Mouse (Mus musculus) MEL (cell line): ENCODE measurements around the gene Engase. TPM values are rescaled to one million over a fixed set of nuclear protein-coding genes. Genes with fewer than 3 reads are reported as not detected.

ENCODE experiments used
- DNase-seq: peaks from one replicate; pipeline ENCODE4 v3.0.0; 2011; ENCODE audit warnings: low read depth, low spot score
- H3K27ac ChIP-seq: 2 replicates; pipeline ENCODE4 v1.5.1; 2012; ENCODE audit warnings: low read depth, mild to moderate bottlenecking, control low read depth, low read length, moderate library complexity; ENCODE audit not compliant: control insufficient read depth
- H3K27me3 ChIP-seq, 2 experiments: fragments of 150-350 bp in 1 of 2; sonication (generic) in 1 of 2; 2 replicates each; pipeline ENCODE4 v1.6.1; 2012; ENCODE audit warnings: low read length in 2 of 2, mild to moderate bottlenecking in 2 of 2, improper control_type of control experiment in 1 of 2, moderate library complexity in 1 of 2; ENCODE audit not compliant: insufficient read depth in 2 of 2, control insufficient read depth in 1 of 2
- H3K36me3 ChIP-seq, 2 experiments: 2 replicates each; pipeline ENCODE4 v1.6.1; 2012 to 2014; ENCODE audit warnings: low read length in 2 of 2, improper control_type of control experiment in 1 of 2, inconsistent platforms in 1 of 2, mild to moderate bottlenecking in 1 of 2; ENCODE audit not compliant: insufficient read depth in 2 of 2, control insufficient read depth in 1 of 2
- H3K4me1 ChIP-seq, 2 experiments: fragments of 150-350 bp in 1 of 2; sonication (generic) in 1 of 2; 2 replicates each; pipeline ENCODE4 v1.6.1; 2012; ENCODE audit warnings: low read length in 2 of 2, improper control_type of control experiment in 1 of 2, mild to moderate bottlenecking in 1 of 2; ENCODE audit not compliant: insufficient read depth in 2 of 2, control insufficient read depth in 1 of 2
- H3K4me3 ChIP-seq, 2 experiments: fragments of 150-350 bp in 1 of 2; sonication (generic) in 1 of 2; 2 replicates each; pipeline ENCODE4 v1.5.1; 2012; ENCODE audit warnings: low read depth in 2 of 2, low read length in 2 of 2, mild to moderate bottlenecking in 2 of 2, moderate library complexity in 2 of 2, control low read depth in 1 of 2, improper control_type of control experiment in 1 of 2; ENCODE audit not compliant: control insufficient read depth in 1 of 2, insufficient read depth in 1 of 2
- H3K79me2 ChIP-seq: 2 replicates; pipeline ENCODE4 v1.6.1; 2012; ENCODE audit warnings: mild to moderate bottlenecking, low read length, moderate library complexity; ENCODE audit not compliant: control insufficient read depth, poor library complexity, insufficient read depth
- H3K9ac ChIP-seq: 2 replicates; pipeline ENCODE4 v1.6.1; 2012; ENCODE audit warnings: low read depth, mild to moderate bottlenecking, control low read depth, low read length, moderate library complexity; ENCODE audit not compliant: control insufficient read depth, poor library complexity, severe bottlenecking
- H3K9me3 ChIP-seq: fragments of 150-350 bp; sonication (generic); replicated peaks from 2 replicates; pipeline ENCODE4 v1.6.1; 2012; ENCODE audit warnings: mild to moderate bottlenecking, low read length, improper control_type of control experiment, moderate library complexity; ENCODE audit not compliant: insufficient read depth
- BHLHE40 ChIP-seq: IDR thresholded peaks from 2 replicates; pipeline ENCODE4 v1.6.1; 2012; ENCODE audit warnings: low read depth, mild to moderate bottlenecking, inconsistent platforms, low read length, improper control_type of control experiment, borderline replicate concordance
- CHD2 ChIP-seq: IDR thresholded peaks from 2 replicates; pipeline ENCODE4 v1.6.1; 2011; ENCODE audit warnings: low read length, improper control_type of control experiment
- ELF1 ChIP-seq: IDR thresholded peaks from 2 replicates; pipeline ENCODE4 v1.6.1; 2014; ENCODE audit warnings: low read depth, mild to moderate bottlenecking, inconsistent platforms, low read length, improper control_type of control experiment, moderate library complexity
- EP300 ChIP-seq, 2 experiments: IDR thresholded peaks; 2 replicates each; pipeline ENCODE4 v1.6.1; 2011; ENCODE audit warnings: improper control_type of control experiment in 2 of 2, low read length in 2 of 2, low read depth in 1 of 2, mild to moderate bottlenecking in 1 of 2
- ETS1 ChIP-seq: IDR thresholded peaks from 2 replicates; pipeline ENCODE4 v1.6.1; 2012; ENCODE audit warnings: low read depth, mild to moderate bottlenecking, inconsistent platforms, low read length, improper control_type of control experiment, moderate library complexity
- GABPA ChIP-seq: IDR thresholded peaks from 2 replicates; pipeline ENCODE4 v1.6.1; 2012; ENCODE audit warnings: low read depth, mild to moderate bottlenecking, inconsistent platforms, low read length, improper control_type of control experiment, moderate library complexity
- GATA1 ChIP-seq: IDR thresholded peaks from 2 replicates; pipeline ENCODE4 v1.6.1; 2011; ENCODE audit warnings: low read depth, low read length, improper control_type of control experiment
- MAZ ChIP-seq: IDR thresholded peaks from 2 replicates; pipeline ENCODE4 v1.6.1; 2012; ENCODE audit warnings: low read depth, mild to moderate bottlenecking, inconsistent platforms, low read length, improper control_type of control experiment
- MYC ChIP-seq: IDR thresholded peaks from 2 replicates; pipeline ENCODE4 v1.6.1; 2011; ENCODE audit warnings: low read depth, mild to moderate bottlenecking, low read length, improper control_type of control experiment, moderate library complexity
- NELFE ChIP-seq: IDR thresholded peaks from 2 replicates; pipeline ENCODE4 v1.6.1; 2011; ENCODE audit warnings: low read depth, low read length, improper control_type of control experiment
- RCOR1 ChIP-seq: IDR thresholded peaks from 2 replicates; pipeline ENCODE4 v1.6.1; 2012; ENCODE audit warnings: low read depth, mild to moderate bottlenecking, inconsistent platforms, low read length, improper control_type of control experiment
- TAL1 ChIP-seq: IDR thresholded peaks from 2 replicates; pipeline ENCODE4 v1.6.1; 2012; ENCODE audit warnings: mild to moderate bottlenecking, inconsistent platforms, low read length, moderate library complexity, mixed read lengths
- TBP ChIP-seq: IDR thresholded peaks from 2 replicates; pipeline ENCODE4 v1.8.0; 2011; ENCODE audit warnings: low read depth, low read length, improper control_type of control experiment
- USF1 ChIP-seq: IDR thresholded peaks from 2 replicates; pipeline ENCODE4 v1.6.1; 2014; ENCODE audit warnings: low read depth, mild to moderate bottlenecking, inconsistent platforms, low read length, improper control_type of control experiment, moderate library complexity
- USF2 ChIP-seq, 2 experiments: IDR thresholded peaks; 2 replicates each; pipeline ENCODE4 v1.6.1; 2011 to 2012; ENCODE audit warnings: improper control_type of control experiment in 2 of 2, low read length in 2 of 2, borderline replicate concordance in 1 of 2, inconsistent platforms in 1 of 2, low read depth in 1 of 2, mild to moderate bottlenecking in 1 of 2; ENCODE audit not compliant: insufficient read depth in 1 of 2
- ZC3H11A ChIP-seq: IDR thresholded peaks from 2 replicates; pipeline ENCODE4 v1.6.1; 2012; ENCODE audit warnings: low read depth, mild to moderate bottlenecking, inconsistent platforms, low read length, improper control_type of control experiment
- ZKSCAN1 ChIP-seq: IDR thresholded peaks from 2 replicates; pipeline ENCODE4 v1.6.1; 2012; ENCODE audit warnings: low read depth, mild to moderate bottlenecking, inconsistent platforms, low read length, improper control_type of control experiment, moderate library complexity
- ZNF384 ChIP-seq: IDR thresholded peaks from 2 replicates; pipeline ENCODE4 v1.6.1; 2012; ENCODE audit warnings: low read depth, mild to moderate bottlenecking, inconsistent platforms, low read length, improper control_type of control experiment
- polyA plus RNA-seq, 2 experiments: library from polyadenylated mRNA; stranded (reverse) in 1 of 2; unstranded in 1 of 2; fragments of >175 nt in 1 of 2; fragments of >200 nt in 1 of 2; gene quantifications; 2 replicates each; pipeline versions ENCODE4 v1.2.1 to v1.2.4; 2012; ENCODE audit warnings: low replicate concordance in 2 of 2, low read depth in 1 of 2; ENCODE audit not compliant: insufficient read length in 2 of 2, insufficient read depth in 1 of 2, missing spikeins in 1 of 2
- total RNA-seq: library from RNA; depleted of rRNA; stranded (reverse); fragments of 300-350 nt; gene quantifications from 2 replicates; pipeline ENCODE4 v1.2.3, GENCODE M21; 2012

The Engase gene
- total and polyA plus RNA-seq, 3 experiments = 15.3 to 23.5 TPM; not detected in 1

DNA sequence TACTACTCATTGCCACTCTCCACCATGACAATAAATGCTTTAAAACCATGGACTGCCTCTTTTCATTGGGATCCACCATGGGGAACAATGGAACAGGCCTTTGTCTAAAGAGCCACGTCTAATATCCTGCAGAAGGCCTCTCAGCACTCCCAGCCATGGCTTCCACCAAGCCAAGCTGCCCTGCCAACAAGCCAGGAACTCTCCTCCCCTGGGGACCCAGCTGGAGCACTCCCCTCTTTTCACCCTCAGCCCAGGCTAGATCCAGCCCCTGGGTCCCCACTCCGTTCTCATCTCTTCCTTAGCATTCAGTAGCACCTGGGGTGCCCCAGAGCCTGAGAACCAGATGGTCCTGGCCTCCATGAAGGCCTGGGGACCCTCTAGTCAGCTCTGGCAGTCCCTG lies 23.7 kb upstream of the Engase start:
- Histone ChIP-seq H3K4me1 (peaks cover 6 to 22% of the 10 kb centered on the region in 2 experiments), H3K36me3 (peaks cover 0 to 12% of the 10 kb centered on the region in 2 experiments; a peak in 2 of 4 replicates)
- no peak for DNase-seq
- no peak for TF ChIP-seq MAZ
- TF ChIP-seq NELFE = no peak
- TF ChIP-seq GABPA = no peak
- no peak for TF ChIP-seq TBP
- no peak for TF ChIP-seq RCOR1
- no peak for TF ChIP-seq USF2 (IDR thresholded peaks at IDR 0.05; ENCODE audit: borderline replicate concordance in 1 of 2, insufficient read depth in 1 of 2, low read depth in 1 of 2, low read length in 2 of 2)
- TF ChIP-seq BHLHE40 = no peak
- no peak for TF ChIP-seq CHD2
- TF ChIP-seq TAL1 = no peak
- no peak for TF ChIP-seq GATA1
- TF ChIP-seq ETS1 = no peak
- TF ChIP-seq ZKSCAN1 = no peak
- TF ChIP-seq, all 39 proteins: peak for 0
- Histone ChIP-seq H3K27me3 (no peaks in the 10 kb centered on the region), H3K27ac (no peak overlapping the region), H3K9me3 (no peaks in the 10 kb centered on the region), H3K4me3 (no peak overlapping the region), H3K9ac (no peak overlapping the region), H3K79me2 (no peaks in the 10 kb centered on the region)

DNA sequence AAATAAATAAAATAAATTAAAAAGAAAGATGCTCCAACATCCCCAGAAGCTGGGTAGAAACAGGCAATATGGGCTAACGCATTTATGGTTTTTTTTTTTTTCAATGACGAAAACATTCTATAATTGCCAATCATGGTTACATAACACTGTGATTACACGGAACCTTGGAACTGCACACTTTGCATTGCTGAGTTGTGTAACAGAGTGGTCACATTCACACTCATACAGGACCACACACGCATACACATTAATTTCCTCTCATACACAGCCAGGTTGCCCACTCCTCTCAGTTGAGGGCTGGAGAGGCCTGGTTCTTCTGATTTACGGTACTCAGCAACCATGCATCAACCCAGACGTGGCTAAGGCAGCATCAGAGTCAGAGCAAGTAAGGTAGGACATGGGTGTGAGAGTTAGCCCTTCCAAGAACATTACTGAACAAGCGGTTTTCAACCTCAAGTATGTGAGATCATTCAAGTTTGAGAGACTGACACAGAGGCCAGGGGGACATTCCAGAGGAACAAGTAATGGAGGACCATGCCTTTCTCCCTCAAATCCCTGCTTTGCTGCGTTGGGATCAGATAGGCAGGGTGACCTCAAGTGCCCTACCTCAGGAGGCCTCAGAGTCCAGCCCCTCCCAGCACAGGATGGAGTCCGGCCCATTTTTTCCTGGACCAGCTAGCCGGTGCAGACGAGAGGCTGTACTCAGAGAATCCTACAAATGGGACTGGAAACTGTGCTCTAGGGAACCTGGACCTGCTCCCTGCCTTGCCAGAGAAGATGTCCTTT lies 22.6 kb upstream of the Engase start:
- TF ChIP-seq ZC3H11A (no peak), ZNF384 (no peak), MYC (no peak), USF1 (no peak), RCOR1 (no peak), EP300 (IDR thresholded peaks at IDR 0.05; ENCODE audit: low read depth in 1 of 2, low read length in 2 of 2) (no peak), CHD2 (no peak), GATA1 (no peak), ELF1 (no peak)
- H3K4me1 ChIP-seq = peaks cover 6 to 25% of the 10 kb centered on the region in 2 experiments
- DNase-seq = no peak
- H3K27ac ChIP-seq = no peak overlapping the region
- H3K4me3 ChIP-seq = no peak overlapping the region
- H3K27me3 ChIP-seq = no peaks in the 10 kb centered on the region
- no peak overlapping the region for H3K9ac ChIP-seq
- peaks cover 0 to 12% of the 10 kb centered on the region in 2 experiments; a peak in 2 of 4 replicates for H3K36me3 ChIP-seq
- no peaks in the 10 kb centered on the region for H3K79me2 ChIP-seq
- H3K9me3 ChIP-seq = no peaks in the 10 kb centered on the region
